Mouse (Mus musculus) Muller cell, postnatal 12 days (primary cell): ENCODE measurements around the gene Slc9a5.

ENCODE experiments used
- DNase-seq: peaks from one replicate; pipeline ENCODE4 v3.0.0-alpha.2; 2015; ENCODE audit errors: inconsistent ontology term

Gene Slc9a5

DNA sequence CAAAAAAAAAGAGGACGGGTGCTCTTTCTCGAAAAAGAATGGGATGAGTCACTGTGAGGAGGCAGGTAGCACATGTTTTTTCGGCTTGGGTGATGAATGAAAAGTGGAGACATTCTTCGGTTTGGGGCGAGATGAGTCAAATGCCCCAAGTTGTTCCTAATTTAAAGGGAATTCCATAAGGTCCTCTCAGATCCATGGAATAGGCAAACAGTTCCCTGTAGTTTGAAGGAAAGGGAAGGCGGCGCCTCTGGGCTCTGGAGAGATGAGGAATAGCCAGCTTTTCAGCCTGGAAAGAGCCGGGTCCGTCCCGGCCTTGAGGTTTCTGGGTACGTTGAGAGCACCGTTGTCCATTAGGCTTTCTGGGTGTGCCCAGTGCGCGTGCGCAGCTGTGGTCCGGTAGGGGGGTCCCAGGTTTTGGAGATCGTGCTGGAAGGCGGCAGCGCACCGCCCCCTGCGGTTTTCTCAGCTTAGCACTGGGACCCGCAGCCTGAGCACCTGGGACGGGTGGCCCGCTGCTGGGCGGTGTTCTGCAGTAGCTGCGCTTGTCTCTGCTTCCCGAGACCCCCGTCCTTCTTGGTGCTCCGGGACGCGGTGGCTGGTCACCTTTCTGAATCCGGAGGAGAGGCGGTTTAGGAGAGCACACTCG, at the start of gene Slc9a5:
TSS of gene Slc9a5 (plus strand) at position 394 of the 646 bp plus-strand sequence.
- peak; percentile 51 for DNase-seq

GRCm38 (mm10) chr8:105299962-105300361, 48.7 kb upstream of the Slc9a5 start:
- DNase-seq: no peak

DNA sequence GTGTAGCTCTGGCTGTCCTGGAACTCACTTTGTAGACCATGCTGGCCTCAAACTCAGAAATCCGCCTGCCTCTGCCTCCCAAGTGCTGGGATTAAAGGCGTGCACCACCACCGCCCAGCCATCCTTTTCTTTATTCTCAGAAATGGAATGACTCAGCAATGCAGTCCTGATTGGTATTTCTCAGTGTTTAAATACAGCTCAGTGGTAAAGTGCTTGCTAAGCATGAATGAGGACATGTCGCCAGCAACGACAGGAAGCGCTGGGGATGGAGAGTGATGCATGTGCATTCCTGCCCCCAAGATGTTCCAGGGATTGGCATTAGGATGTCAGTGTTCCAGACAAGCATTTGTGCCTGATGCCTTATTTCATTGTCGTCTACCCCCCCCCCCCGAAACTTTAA, 45.2 kb upstream of the Slc9a5 start:
- DNase-seq: peak; percentile 10

- peak; percentile 71 for DNase-seq
Measured at GRCm38 (mm10) chr8:105303874-105304273, 44.8 kb upstream of the Slc9a5 start.

GRCm38 (mm10) chr8:105304325-105305210, 44.1 kb upstream of the Slc9a5 start:
- peak; percentile 83 for DNase-seq

- peak; percentile 81 for DNase-seq
Measured at GRCm38 (mm10) chr8:105305211-105306145, 43.2 kb upstream of the Slc9a5 start, which contains the start of gene Elmo3. TSS of gene Elmo3 (plus strand) at chr8:105305601.

DNA sequence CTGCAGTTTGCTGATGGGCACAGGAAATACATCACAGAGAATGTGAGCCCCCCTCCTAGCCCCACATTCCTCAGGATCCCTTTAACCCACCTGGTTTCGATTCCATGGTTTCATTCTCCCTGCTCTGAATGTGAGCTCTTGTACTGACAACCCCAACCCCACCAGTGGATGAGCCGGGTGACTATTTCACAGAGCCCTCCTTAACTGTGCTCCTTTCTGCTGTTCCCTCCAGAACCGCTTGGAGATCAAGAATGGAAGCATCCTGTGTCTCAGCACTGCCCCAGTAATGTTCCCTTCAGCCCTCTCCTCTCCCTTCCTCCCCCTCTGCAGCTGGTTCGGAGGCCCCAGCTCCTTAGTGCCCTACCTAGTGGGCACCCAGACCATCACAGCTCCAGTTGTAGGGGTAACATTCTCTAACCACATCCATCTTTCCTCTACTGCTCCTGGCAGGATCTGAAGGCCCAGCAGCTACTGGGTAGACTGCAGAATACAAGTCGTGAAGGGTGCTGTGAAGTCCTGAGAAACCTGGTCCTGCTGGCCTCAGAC, 42.4 kb upstream of the Slc9a5 start:
- DNase-seq: no peak

- DNase-seq: no peak
Measured at GRCm38 (mm10) chr8:105307670-105308069, 41.0 kb upstream of the Slc9a5 start.

GRCm38 (mm10) chr8:105308428-105308827, 40.2 kb upstream of the Slc9a5 start:
- DNase-seq: no peak

GRCm38 (mm10) chr8:105309142-105309847, 39.3 kb upstream of the Slc9a5 start:
- no peak for DNase-seq

- no peak for DNase-seq
Measured at GRCm38 (mm10) chr8:105310118-105310517, 38.5 kb upstream of the Slc9a5 start.

DNA sequence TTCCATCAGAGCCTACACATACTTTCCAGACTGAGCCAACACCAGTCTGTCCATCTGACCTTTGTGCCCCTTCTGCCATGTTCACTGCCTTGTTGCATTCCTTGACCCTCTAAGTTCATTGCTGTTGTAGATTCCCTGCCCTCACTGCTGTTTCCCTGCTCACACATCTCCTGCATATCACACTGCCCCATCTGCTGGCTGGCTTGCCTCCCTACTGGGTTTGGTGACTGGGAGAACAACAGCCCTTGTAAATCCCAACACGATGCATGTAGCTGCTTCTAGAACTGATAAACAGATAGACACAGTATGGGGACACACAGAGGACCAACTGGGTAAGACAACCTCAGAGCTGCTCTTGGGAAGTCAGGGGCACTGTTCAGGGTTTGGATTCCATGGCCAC, 36.9 kb upstream of the Slc9a5 start:
- no peak for DNase-seq

- no peak for DNase-seq
Measured at GRCm38 (mm10) chr8:105312891-105313481, 35.7 kb upstream of the Slc9a5 start.

DNA sequence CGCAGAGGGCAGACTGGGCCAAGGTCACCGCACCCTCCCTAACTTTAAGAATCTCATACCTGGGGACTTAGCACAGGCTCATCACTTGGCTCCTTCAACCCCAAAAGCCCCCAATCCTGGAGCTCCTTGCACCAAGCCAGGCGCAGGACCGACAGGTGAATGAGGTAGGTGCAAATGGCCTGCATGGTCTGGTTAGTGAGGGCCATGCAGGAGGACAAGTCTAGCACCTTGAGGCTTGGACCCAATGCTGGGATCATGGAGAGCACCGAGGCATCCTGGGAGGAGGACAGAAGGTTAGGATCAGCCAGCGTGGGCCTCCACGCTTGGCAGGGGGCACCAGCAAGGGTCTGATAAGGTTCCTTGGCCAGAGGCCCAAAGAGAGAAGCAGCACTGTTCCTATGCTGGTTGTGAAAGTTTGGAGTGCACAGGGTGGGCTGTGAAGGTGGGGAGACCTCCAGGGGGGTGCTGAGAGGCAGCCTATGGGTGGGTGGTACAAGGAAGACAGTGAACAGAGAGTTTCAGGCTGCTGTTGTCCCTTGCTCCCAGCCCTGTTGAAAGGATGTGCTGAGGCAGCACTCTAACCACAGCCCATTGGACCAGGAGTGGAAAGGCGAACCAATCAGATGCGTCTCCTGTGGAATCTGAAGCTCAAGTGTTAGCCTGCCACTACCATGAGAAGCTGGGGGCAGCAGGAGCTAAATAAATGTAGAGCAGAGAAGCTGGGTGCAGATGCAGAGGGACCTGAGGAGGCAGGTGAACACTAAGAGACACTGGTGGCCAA, 34.8 kb upstream of the Slc9a5 start:
- DNase-seq: no peak

DNA sequence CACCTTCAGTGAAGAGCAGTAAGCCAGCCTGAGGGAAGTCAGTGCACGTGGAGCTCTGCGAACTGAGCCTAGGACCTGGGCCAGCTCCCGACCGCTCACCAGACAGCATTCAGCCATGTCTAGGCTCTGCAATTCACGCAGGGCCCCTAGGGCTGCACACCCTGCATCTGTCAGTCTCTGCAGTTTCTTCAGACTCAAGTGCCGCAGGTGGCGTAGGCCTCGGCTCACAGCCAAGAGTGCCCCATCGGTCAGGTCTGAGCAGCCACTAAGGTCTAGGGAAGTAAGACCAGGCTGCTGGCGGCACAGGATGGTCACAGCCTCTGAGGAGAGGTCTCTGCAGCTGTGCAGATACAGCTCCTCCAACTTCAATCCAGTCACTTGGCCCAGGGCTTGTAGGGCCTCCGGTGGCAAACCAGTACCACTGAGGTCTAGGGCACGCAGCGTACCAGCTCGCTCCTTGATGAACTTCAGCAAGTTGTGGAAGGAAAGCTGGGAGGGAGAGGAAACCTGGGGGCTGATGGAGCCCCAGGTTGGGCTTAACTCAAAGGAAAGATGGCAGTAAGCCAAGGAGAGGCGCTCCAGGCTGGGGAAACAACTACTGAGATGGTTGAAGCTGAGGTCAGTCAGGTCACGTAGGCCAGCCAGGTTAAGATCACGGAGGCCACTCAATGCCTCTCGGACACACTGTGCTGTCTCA, 33.4 kb upstream of the Slc9a5 start:
- DNase-seq: no peak

DNA sequence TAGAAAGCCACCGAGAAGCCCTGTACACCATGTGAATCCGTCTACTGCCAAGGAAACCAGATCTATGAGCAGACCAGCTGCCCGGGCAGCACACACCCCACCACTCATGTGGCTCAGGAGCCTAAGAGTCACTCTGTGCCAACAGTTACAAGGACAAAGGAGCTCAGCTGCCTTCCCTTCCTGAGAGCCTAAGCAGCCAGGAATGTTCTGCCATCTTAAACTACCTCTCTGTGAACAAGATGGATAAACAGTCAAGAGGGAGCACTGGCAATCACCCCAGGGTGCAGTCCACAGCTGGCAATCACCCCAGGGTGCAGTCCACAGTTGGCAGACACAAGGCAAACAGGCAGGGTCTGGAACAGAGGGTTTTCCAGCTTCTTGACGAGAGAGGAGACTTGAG, 30.7 kb upstream of the Slc9a5 start:
- DNase-seq: no peak

DNA sequence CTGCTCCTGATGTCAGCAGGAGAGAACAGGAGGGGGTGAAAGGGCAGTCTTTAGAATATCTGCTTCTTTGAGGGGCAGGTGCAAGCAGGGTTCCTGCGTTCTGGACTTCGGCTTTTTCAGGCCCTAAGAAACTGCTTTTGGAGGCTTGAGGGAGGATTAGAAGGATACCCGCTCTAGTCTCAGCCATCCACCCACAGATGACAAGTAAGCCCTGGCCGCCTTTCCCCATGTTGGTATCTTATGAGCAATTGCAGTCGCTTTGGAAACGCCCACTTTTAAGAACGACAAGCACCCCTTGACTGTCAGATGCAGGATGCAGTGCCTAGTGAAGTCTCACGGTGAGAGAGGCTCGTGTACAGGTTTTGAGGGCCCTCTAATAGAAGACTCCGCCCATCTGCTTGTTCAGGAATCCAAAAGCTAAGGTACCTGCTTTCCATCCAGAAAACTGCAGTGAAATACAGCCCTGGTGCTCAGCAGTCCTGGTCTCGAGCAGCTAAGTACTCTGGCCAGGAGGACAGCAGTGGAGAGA, 29.9 kb upstream of the Slc9a5 start:
- no peak for DNase-seq

DNA sequence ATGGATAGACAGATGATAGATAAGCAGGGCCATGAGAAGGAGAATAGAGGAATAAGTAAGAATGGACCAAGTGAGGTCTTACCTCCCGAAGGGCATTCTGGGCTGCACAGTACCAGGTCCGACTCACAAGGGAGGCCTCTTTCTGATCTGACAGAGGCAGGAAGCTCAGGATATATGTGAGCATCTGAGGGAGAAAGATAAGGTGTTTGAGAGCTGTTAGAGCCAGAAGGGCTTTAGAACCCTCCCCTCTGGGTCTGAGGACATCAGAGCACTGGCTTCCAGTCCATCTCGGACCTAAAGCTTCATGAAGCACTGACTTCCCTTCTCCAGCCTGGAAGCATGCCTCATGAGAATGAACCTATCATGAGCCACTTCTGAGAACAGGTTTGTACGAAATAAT, 25.5 kb upstream of the Slc9a5 start:
- no peak for DNase-seq

- DNase-seq: no peak
Measured at GRCm38 (mm10) chr8:105325641-105326093, 23.0 kb upstream of the Slc9a5 start.
